Mouse (Mus musculus): Measurements from ENCODE around the gene Cep57.

- TF ChIP-seq CTCF (IDR thresholded peaks at IDR 0.05; ENCODE audit: low read depth, low read length): no peak
- no peak for TF ChIP-seq POLR2A (IDR thresholded peaks at IDR 0.05; ENCODE audit: insufficient read depth, low read length)
These were observed 8.3 kb upstream of the Cep57 start for GRCm38 (mm10) chr9:13835256-13835655.
